Mouse (Mus musculus): ENCODE measurements around the gene Slc25a28. TPM values are rescaled to one million over a fixed set of nuclear protein-coding genes. Genes with fewer than 3 reads are reported as not detected.

Gene Slc25a28
- polyA plus RNA-seq, 1 experiment from 2014 or later = 19.5 TPM

Small RNAs within 50 kb of the gene (microRNA-seq; reads per million reads assigned to microRNA genes)
- not detected for gene Gm22646 (ENCODE audit: borderline number of aligned reads)

Other genes with a start within 250 kb of the Slc25a28 start
- 3.1 and 3.5 TPM in 2 replicates for gene Cnnm1, start 234.4 kb downstream of the Slc25a28 start, polyA plus RNA-seq (2015; fragmentation: Nextera tagmentation; extraction: Ambion mirVana)
- 31.2 and 31.9 TPM in 2 replicates for gene Got1, start 150.3 kb downstream of the Slc25a28 start, polyA plus RNA-seq (2015; fragmentation: Nextera tagmentation; extraction: Ambion mirVana)
- 2.7 and 3.4 TPM in 2 replicates for gene Nkx2-3, start 62.6 kb downstream of the Slc25a28 start, polyA plus RNA-seq (2015; fragmentation: Nextera tagmentation; extraction: Ambion mirVana)
- 10.2 and 11.3 TPM in 2 replicates for gene Entpd7, start 14.8 kb upstream of the Slc25a28 start, polyA plus RNA-seq (2015; fragmentation: Nextera tagmentation; extraction: Ambion mirVana)
- 14.1 and 14.9 TPM in 2 replicates for gene Cutc, start 78.1 kb upstream of the Slc25a28 start, polyA plus RNA-seq (2015; fragmentation: Nextera tagmentation; extraction: Ambion mirVana)
- gene Cox15, start 78.1 kb upstream of the Slc25a28 start, polyA plus RNA-seq (2015; fragmentation: Nextera tagmentation; extraction: Ambion mirVana) = 10.0 and 11.5 TPM in 2 replicates
- gene Abcc2, start 107.3 kb upstream of the Slc25a28 start, polyA plus RNA-seq (2015; fragmentation: Nextera tagmentation; extraction: Ambion mirVana) = 0.03 TPM in 1 of 2 replicates, not detected in the other